Mouse (Mus musculus) liver, adult 2 months (tissue): ENCODE data around the gene Bbs2. TPM values are rescaled to one million over a fixed set of nuclear protein-coding genes. Genes with fewer than 3 reads are reported as not detected.
"Not testable (repeated sequence)": the region's sequence is repeated elsewhere in the genome, so short reads cannot be mapped to it uniquely, and the experiment has no call there.

Source experiments
- DNase-seq: peaks from one replicate; pipeline ENCODE4 v3.0.0-alpha.2; 2011; ENCODE audit warnings: low read depth, low spot score; ENCODE audit errors: extremely low read depth
- H3K27ac ChIP-seq: fragments of 200-500 bp; replicated peaks from 2 replicates; pipeline ENCODE4 v1.5.1; 2012; ENCODE audit warnings: low read depth, mild to moderate bottlenecking, control low read depth, inconsistent platforms, low read length; ENCODE audit not compliant: insufficient read depth
- H3K27me3 ChIP-seq: fragments of 200-500 bp; 2 replicates; pipeline ENCODE4 v1.6.1; 2012; ENCODE audit warnings: mild to moderate bottlenecking, moderate library complexity, low read length, inconsistent platforms; ENCODE audit not compliant: control insufficient read depth, insufficient read depth
- H3K36me3 ChIP-seq: fragments of 200-500 bp; 2 replicates; pipeline ENCODE4 v1.6.1; 2012; ENCODE audit warnings: low read length, inconsistent platforms; ENCODE audit not compliant: control insufficient read depth, insufficient read depth
- H3K4me1 ChIP-seq: fragments of 200-500 bp; 2 replicates; pipeline ENCODE4 v1.6.1; 2011; ENCODE audit warnings: low read length; ENCODE audit not compliant: control insufficient read depth, insufficient read depth
- H3K4me3 ChIP-seq: fragments of 200-500 bp; 2 replicates; pipeline ENCODE4 v1.5.1; 2011; ENCODE audit warnings: low read depth, mild to moderate bottlenecking, control low read depth, low read length, moderate library complexity; ENCODE audit not compliant: insufficient read depth
- H3K79me2 ChIP-seq: fragments of 200-500 bp; 2 replicates; pipeline ENCODE4 v1.6.1; 2012; ENCODE audit warnings: inconsistent platforms, mild to moderate bottlenecking, low read length, moderate library complexity; ENCODE audit not compliant: control insufficient read depth, insufficient read depth
- H3K9ac ChIP-seq: fragments of 200-500 bp; 2 replicates; pipeline ENCODE4 v1.6.1; 2012; ENCODE audit warnings: low read depth, mild to moderate bottlenecking, control low read depth, inconsistent platforms, low read length
- CTCF ChIP-seq: fragments of 200-500 bp; IDR thresholded peaks from 2 replicates; pipeline ENCODE4 v1.5.1; 2011; ENCODE audit warnings: low read depth, low read length, control low read depth
- POLR2A ChIP-seq: fragments of 200-500 bp; IDR thresholded peaks from 2 replicates; pipeline ENCODE4 v1.6.1; 2011; ENCODE audit warnings: low read length, control low read depth; ENCODE audit not compliant: insufficient read depth; ENCODE audit errors: extremely low read depth
- WGBS: fragments of 180-500 bp; shearing (Covaris S2); methylation state at CpG from one replicate; pipeline ENCODE4 v1.1.7; 2018; 5-methylcytosine and 5-hydroxymethylcytosine counted together
- polyA plus RNA-seq: library from polyadenylated mRNA; depleted of rRNA; stranded (reverse); fragments of >200 nt; gene quantifications from 2 replicates; pipeline ENCODE4 v1.2.3, GENCODE M21; 2012
- total RNA-seq: library from RNA; depleted of rRNA; stranded (reverse); fragments of >200 nt; gene quantifications from 2 replicates; pipeline ENCODE4 v1.2.3, GENCODE M21; 2014

Gene Bbs2
- total and polyA plus RNA-seq, 2 experiments = 2.5 to 3.0 TPM

DNA sequence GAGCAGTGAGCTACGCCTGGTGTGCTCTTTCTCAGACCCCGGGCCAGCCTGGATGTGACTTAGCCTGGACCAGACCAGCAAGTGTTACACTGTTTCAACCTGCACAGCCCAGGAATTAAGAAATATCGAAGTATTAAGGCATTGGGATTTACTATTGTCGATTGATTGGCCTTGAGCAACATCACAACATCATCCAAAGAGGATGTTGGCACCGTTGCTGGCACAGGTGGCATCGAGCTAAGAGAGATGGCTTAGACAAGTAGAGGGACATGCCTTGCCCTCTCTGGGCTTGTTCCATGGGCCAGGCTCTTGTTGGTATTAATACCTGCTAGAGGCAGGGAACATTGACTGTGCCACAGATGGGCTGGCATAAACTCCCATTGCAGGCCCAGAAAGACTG lies 36.8 kb upstream of the Bbs2 start:
- Histone ChIP-seq H3K79me2 (no peaks in the 10 kb centered on the region), H3K36me3 (no peaks in the 10 kb centered on the region), H3K27me3 (no peaks in the 10 kb centered on the region; the same call in 1 of the 2 replicates), H3K9ac (no peak overlapping the region), H3K4me1 (no peaks in the 10 kb centered on the region), H3K27ac (no peak overlapping the region), H3K4me3 (no peak overlapping the region)
- TF ChIP-seq POLR2A (no peak), CTCF (no peak)
- DNase-seq = no peak
- 70% methylated on average over 6 of the region's 6 CpGs for WGBS

DNA sequence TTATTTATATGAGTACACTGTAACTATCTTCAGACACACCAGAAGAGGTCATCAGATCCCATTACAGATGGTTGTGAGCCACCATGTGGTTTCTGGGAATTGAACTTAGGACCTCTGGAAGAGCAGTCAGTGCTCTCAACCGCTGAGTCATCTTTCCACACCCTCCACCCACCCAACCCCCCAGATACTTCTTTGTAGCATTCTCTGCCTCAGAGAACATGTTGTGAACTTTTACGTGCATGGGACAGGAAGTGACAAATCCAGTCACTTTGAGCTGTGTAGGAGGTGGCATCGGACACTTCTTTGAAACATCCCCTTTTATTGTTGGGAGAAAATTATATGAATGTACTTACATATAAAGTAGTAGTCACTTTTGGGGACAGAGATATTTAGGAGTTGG lies 35.9 kb upstream of the Bbs2 start:
- WGBS = 59% methylated on average over 3 of the region's 3 CpGs
- not testable (repeated sequence) for H3K36me3 ChIP-seq, H3K4me3 ChIP-seq, DNase-seq, H3K79me2 ChIP-seq, H3K27me3 ChIP-seq, H3K9ac ChIP-seq, H3K4me1 ChIP-seq, H3K27ac ChIP-seq

DNA sequence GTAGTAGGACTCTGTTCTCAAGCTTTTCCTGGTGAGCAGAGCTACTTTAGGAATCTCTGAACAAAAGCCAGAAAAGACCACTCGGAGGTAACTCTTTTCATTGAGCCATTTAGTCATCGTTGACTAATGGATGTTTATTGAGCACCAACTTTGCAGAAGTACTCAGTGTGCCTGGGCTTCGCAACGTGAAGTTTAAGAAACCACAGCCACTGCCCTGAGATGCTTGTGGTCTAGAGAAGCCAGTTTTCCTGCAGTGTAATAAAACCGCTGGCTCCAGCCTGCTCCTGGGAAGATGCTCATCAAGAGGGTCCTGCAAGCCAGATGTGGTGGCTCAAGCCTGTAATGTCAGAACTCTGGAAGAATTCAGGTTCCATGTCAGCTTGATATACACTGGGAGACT lies 33.4 kb upstream of the Bbs2 start:
- no peaks in the 10 kb centered on the region for H3K36me3 ChIP-seq
- no peaks in the 10 kb centered on the region for H3K4me1 ChIP-seq
- whole genome bisulfite sequencing = 78% methylated on average over 5 of the region's 5 CpGs
- H3K79me2 ChIP-seq = no peaks in the 10 kb centered on the region
- no peak overlapping the region for H3K9ac ChIP-seq
- DNase-seq = no peak
- no peak overlapping the region for H3K4me3 ChIP-seq
- TF ChIP-seq CTCF = no peak
- no peak for TF ChIP-seq POLR2A
- H3K27ac ChIP-seq = no peak overlapping the region
- peaks cover 3% of the 10 kb centered on the region; the same call in 1 of the 2 replicates for H3K27me3 ChIP-seq

DNA sequence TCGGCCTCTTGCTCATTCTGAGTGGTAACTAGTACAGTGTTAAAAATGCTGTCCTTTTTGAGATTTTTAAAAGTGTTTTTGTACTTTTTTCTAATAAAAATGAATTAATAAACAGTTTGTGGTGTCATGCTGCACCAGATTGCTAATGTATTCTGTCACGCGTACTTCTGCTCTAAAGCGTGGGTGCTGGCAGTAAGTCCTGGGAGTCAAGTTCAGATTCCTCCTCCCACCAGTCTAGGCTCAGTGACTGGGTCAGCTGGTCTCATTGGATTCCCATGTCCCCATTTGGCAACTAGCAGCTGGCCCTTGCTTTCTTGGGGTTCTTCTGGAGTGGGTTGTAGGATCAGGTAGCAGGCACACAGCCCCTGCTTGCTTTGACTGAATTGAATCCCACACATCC lies 31.4 kb upstream of the Bbs2 start:
- Histone ChIP-seq H3K27me3 (peaks cover 3% of the 10 kb centered on the region; the same call in 1 of the 2 replicates), H3K4me3 (no peak overlapping the region), H3K27ac (no peak overlapping the region), H3K9ac (no peak overlapping the region), H3K79me2 (no peaks in the 10 kb centered on the region), H3K36me3 (no peaks in the 10 kb centered on the region), H3K4me1 (no peaks in the 10 kb centered on the region)
- WGBS = 94% methylated on average over 4 of the region's 4 CpGs
- DNase-seq = no peak
- no peak for TF ChIP-seq POLR2A
- no peak for TF ChIP-seq CTCF

DNA sequence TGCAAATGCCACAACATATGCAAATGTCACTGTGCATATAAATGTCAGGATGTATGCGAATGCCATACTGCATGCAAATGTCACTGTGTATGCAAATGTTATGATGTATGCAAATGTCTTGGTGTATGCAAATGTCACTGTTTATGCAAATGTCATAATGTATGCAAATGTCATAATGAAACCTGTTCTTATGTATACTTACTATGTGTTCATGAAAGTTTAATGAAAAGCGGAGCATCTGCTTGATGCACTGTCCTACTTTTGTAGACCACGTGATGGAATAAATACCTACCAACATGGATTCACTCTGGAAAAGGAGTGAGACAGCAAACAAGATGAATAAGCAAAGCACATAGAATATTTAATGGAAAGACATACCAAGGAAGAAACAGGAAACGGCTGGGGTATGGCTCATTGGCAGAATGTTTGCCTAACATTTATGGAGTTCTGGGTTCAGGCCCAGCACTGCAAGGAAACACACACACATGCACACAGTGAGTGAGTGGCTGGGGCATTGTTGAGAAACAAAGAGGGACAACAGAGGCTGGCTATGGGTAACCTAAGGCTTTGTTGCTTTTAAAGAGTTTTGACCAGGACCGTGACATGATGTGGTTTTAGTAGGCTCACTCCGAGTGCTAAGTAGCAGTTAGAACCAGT lies 30.5 kb upstream of the Bbs2 start:
- Histone ChIP-seq H3K4me3 (no peak overlapping the region), H3K27ac (no peak overlapping the region), H3K27me3 (peaks cover 3% of the 10 kb centered on the region; the same call in 1 of the 2 replicates), H3K36me3 (no peaks in the 10 kb centered on the region), H3K9ac (no peak overlapping the region), H3K4me1 (no peaks in the 10 kb centered on the region), H3K79me2 (no peaks in the 10 kb centered on the region)
- DNase-seq = no peak
- 91% methylated on average over 6 of the region's 6 CpGs for WGBS
- TF ChIP-seq POLR2A (no peak), CTCF (no peak)

DNA sequence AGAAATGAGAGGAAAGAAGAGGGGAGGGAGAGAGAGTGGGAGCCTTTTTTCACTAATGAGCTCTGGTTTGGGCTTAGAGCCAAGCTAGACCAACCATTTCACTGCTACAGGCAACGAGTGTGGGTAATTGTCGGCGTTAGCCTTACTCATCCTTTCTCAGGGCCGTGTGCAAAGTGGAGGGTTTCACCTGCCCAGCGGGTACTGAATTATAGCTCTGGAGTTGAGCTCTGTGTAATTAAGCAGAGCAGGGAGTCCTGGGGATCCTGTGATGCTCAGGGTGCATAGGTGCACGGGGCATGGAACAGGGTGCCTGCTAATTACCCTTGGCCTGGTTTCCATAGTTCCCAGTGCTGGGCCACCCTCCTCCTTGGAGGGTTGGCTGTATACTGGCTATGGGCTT lies 29.0 kb upstream of the Bbs2 start:
- TF ChIP-seq CTCF (no peak), POLR2A (no peak)
- Histone ChIP-seq H3K27ac (no peak overlapping the region), H3K27me3 (peaks cover 3% of the 10 kb centered on the region; the same call in 1 of the 2 replicates), H3K4me1 (no peaks in the 10 kb centered on the region), H3K79me2 (no peaks in the 10 kb centered on the region), H3K4me3 (no peak overlapping the region), H3K9ac (no peak overlapping the region), H3K36me3 (no peaks in the 10 kb centered on the region)
- 75% methylated on average over 6 of the region's 6 CpGs for WGBS
- DNase-seq = no peak
